Mouse (Mus musculus) hindbrain, embryonic 10.5 days (tissue): ENCODE measurements around the gene Sdc4. TPM values are rescaled to one million over a fixed set of nuclear protein-coding genes. Genes with fewer than 3 reads are reported as not detected.

Source experiments
- DNase-seq: peaks from one replicate; pipeline ENCODE4 v3.0.0-alpha.2; 2017; ENCODE audit warnings: low spot score
- H3K27ac ChIP-seq: fragments of 300-500 bp; sonication (generic); 2 replicates; pipeline ENCODE4 v1.5.1; 2016; ENCODE audit warnings: mild to moderate bottlenecking, moderate library complexity
- H3K27me3 ChIP-seq: fragments of 300-500 bp; sonication (generic); 2 replicates; pipeline ENCODE4 v1.6.1; 2016; ENCODE audit warnings: mild to moderate bottlenecking; ENCODE audit not compliant: poor library complexity, insufficient read depth, severe bottlenecking
- H3K36me3 ChIP-seq: fragments of 300-500 bp; sonication (generic); 2 replicates; pipeline ENCODE4 v1.6.1; 2016; ENCODE audit warnings: mild to moderate bottlenecking, moderate library complexity
- H3K4me1 ChIP-seq: fragments of 300-500 bp; sonication (generic); replicated peaks from 2 replicates; pipeline ENCODE4 v1.6.1; 2016; ENCODE audit warnings: mild to moderate bottlenecking
- H3K4me3 ChIP-seq: fragments of 300-500 bp; sonication (generic); 2 replicates; pipeline ENCODE4 v1.5.1; 2016; ENCODE audit warnings: mild to moderate bottlenecking, moderate library complexity
- H3K9me3 ChIP-seq: fragments of 300-500 bp; sonication (generic); 2 replicates; pipeline ENCODE4 v1.6.1; 2016; ENCODE audit warnings: mild to moderate bottlenecking, moderate library complexity
- WGBS: fragments of 180-500 bp; shearing (Covaris S2); methylation state at CpG from one replicate; pipeline ENCODE4 v1.1.7; 2016; 5-methylcytosine and 5-hydroxymethylcytosine counted together
- polyA plus RNA-seq: library from polyadenylated mRNA; unstranded; fragments of >200 nt; fragmentation: Nextera tagmentation; extraction: Ambion mirVana; gene quantifications from 2 replicates; pipeline ENCODE4 v1.2.1, GENCODE M21; 2016

The Sdc4 gene
- polyA plus RNA-seq, 1 experiment from 2014 or later: 14.8 TPM

DNA sequence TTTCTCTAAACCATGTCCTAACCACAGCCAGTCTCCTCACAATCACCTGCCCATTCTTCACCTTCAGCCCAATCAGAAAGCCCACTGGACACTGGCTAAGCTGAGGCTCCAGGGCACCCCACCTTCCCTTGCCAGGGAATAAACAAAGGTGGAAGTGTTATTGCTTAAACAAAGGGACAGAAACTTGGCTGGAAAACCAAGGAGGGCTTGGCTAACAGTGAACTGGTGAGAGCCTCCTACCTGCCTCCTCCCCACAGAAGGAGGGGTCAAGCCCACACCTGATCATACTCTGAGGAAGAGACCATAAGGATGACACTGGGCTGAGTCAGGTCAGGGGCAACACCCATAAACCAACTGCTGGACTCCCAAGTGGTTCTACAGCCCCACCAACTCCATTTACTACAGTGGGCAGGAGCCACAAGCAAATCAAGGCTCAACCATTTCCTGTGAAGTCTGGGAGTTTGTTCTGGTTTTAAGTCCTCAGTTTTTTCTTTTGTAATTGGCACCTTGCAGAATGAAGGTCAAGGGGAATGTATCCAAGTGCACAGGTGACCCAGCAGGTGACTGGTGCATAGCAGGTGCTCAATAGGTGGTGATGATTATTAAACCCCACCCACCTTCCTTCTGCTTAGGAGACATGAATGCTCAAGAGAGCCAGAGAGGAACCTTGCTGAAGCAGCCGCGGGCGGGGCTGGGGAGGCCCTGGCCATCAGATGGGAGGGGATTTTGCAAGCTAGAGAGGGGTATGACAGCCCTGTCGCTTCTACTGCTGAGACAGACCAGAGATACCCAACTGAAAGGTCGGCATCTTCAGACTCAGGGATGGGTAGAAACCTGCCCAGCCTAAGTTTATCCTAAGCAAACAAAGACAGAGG lies 8.2 kb downstream of the Sdc4 start:
- Histone ChIP-seq H3K9me3 (no peaks in the 10 kb centered on the region), H3K36me3 (no peaks in the 10 kb centered on the region), H3K27me3 (peaks cover 17% of the 10 kb centered on the region), H3K4me3 (no peak overlapping the region), H3K4me1 (peaks cover 57% of the 10 kb centered on the region), H3K27ac (no peak overlapping the region)
- WGBS: 49% methylated on average over 5 of the region's 5 CpGs
- no peak for DNase-seq

DNA sequence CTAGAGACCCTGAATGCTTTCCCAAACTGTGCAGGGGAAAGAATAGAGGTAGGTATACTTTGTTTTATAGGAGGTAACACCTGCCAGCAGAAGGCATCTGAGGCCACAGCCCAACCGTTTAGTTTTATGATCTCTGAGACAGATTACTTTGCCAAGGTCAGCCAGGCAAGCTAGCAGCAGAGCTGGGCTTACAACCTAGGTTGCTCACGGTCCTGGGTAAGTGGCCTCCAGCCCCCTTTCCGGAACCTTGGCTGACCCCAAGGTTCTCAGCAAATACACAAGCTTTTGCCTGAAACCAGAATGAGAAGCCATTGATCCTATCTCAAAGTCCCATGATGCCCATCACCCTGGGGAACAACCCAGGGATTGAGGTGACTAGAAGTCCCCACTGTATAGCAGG lies 9.0 kb downstream of the Sdc4 start:
- 89% methylated on average over 3 of the region's 3 CpGs for WGBS
- peaks cover 57% of the 10 kb centered on the region for H3K4me1 ChIP-seq
- no peak for DNase-seq
- H3K36me3 ChIP-seq: no peaks in the 10 kb centered on the region
- peaks cover 19% of the 10 kb centered on the region for H3K27me3 ChIP-seq
- no peak overlapping the region for H3K4me3 ChIP-seq
- H3K9me3 ChIP-seq: no peaks in the 10 kb centered on the region
- no peak overlapping the region for H3K27ac ChIP-seq

DNA sequence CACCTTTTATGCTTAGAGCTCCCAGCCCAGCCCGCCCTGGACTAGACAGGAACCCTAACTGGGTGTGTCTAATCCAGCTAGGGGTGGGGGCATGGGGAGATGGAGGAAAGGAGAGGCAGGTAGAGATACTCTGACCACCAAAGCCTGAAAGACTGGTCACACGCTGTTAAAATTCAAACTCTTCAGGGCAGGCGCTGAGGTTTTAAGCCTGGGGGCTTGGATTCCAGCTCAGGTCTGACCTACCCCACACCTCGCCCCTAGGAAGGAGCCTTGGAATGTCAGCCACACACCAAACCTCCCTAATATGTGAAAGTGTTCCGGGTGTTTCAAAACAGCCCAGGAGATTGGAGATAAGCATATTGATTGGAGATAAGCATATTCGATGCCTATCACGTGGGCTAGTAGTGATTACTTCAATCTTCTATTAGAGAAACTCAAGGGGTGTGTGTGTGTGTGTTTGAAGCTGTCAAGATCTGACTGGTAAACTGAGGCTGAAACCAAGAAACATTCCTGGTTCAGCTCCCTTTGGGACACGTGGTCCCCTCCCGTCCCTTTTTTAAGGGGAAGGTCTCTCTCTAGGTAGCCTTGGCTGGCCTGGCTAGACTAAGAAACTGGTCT lies 10.3 kb downstream of the Sdc4 start:
- Histone ChIP-seq H3K4me3 (no peak overlapping the region), H3K36me3 (0 out of 2 replicates have a peak, but pooled peaks cover 5% of the 10 kb centered on the region), H3K9me3 (no peaks in the 10 kb centered on the region), H3K27me3 (peaks cover 29% of the 10 kb centered on the region), H3K4me1 (peaks cover 68% of the 10 kb centered on the region), H3K27ac (peak overlapping the region; percentile 65; the same call in 1 of the 2 replicates)
- WGBS: 81% methylated on average over 9 of the region's 9 CpGs
- DNase-seq: no peak

DNA sequence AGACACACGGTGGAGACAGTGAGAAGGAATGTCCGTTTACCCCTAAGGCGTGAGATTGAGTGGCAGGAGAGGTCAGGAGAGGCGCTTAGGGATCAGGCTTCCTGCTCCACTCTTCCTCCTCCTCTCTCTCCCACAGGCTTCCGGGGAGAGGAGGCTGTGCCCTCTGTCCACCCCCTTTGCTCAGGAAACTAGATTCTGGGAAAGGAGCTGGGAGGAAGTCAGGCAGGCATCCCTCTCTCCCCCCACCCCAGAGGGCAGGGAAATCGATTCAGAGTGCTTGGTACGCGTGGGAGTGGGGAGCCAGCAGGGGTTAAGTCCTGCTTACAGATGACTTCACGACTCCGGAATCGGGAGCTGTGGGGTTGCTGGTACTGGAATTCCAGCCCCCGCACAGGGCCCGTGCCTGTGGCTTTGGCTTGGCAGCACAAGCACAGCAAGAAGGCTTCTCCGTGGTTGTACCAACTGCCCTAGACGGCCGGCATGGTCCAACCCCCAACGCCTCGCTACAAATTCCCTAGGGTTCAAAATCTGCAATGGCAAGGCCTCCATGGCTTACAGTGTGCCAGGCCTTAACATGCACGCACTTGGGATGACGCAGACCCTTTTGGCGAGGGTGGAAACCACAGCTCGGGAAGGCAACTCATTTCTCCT lies 11.0 kb downstream of the Sdc4 start:
- peaks cover 36% of the 10 kb centered on the region for H3K27me3 ChIP-seq
- WGBS: 33% methylated on average over 22 of the region's 22 CpGs
- no peak overlapping the region; the same call in 1 of the 2 replicates for H3K4me3 ChIP-seq
- peak; percentile 28 for DNase-seq
- 0 out of 2 replicates have a peak, but pooled peaks cover 10% of the 10 kb centered on the region for H3K36me3 ChIP-seq
- peaks cover 73% of the 10 kb centered on the region for H3K4me1 ChIP-seq
- H3K9me3 ChIP-seq: no peaks in the 10 kb centered on the region
- peak overlapping the region; percentile 65 for H3K27ac ChIP-seq

DNA sequence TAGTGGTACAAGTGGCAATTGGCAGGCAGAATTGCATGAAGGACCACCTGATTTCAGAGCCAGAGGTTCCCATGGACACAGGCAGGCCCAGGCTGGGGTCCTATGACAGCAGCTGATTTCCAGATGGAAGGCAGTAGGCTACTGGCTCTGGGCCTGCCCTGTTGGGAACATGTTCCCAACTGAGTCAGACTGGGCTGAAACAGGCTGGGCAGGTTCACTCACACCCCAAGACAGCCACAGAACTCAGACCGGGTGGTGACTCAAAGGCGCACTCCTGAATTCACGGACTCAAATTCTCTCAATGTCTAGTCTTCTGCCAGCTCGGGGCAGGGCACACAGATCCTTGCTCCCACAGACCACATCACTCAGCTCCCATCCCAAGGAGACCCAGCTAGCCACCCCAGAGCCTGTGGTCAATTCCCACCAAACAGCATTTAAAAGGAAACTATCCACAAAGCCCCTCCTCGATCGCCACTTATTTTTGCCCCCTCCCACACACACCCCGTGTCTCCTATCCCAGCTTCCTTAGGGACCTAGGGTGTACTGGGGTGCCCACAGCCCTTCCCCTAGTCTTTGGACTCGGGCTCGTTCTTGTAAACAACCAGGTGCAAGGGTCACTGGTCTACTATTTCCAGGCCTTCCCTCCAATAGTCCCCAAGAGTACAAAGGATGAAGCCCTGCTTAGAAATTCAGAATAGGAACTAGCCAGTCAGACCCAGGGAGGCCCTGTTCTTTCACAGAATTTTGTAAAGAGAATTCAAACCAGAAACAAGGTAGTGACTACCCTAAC lies 11.8 kb downstream of the Sdc4 start:
- Histone ChIP-seq H3K27me3 (peaks cover 37% of the 10 kb centered on the region), H3K4me3 (no peak overlapping the region), H3K36me3 (0 out of 2 replicates have a peak, but pooled peaks cover 10% of the 10 kb centered on the region), H3K27ac (peak overlapping the region; percentile 65), H3K4me1 (peaks cover 69% of the 10 kb centered on the region), H3K9me3 (no peaks in the 10 kb centered on the region)
- peak; percentile 18 for DNase-seq
- 61% methylated on average over 9 of the region's 9 CpGs for WGBS

DNA sequence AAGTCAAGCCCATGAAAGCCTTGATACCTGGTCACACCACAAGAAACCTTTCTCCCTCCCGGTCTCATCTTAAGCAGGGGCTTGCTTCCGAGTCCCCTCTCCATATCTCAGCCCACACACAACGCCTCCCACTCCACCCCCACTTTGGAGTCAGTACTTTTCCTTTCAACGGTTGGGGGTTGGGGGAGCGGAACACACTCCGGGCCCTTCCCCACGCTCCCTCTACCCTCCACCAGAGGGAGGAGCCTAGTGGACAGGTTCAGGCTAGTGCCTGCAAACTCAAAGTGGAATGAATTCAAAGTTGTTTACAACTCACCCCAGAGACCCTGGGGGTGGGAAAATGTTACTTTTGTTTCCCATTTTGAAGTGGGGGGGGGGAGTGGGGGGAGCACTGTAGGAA lies 13.0 kb downstream of the Sdc4 start:
- WGBS: 18% methylated on average over 7 of the region's 7 CpGs
- H3K4me3 ChIP-seq: no peak overlapping the region
- no peaks in the 10 kb centered on the region for H3K9me3 ChIP-seq
- H3K36me3 ChIP-seq: 0 out of 2 replicates have a peak, but pooled peaks cover 10% of the 10 kb centered on the region
- peak; percentile 21 for DNase-seq
- H3K27ac ChIP-seq: peak overlapping the region; percentile 31; the same call in 1 of the 2 replicates
- peaks cover 37% of the 10 kb centered on the region for H3K27me3 ChIP-seq
- peaks cover 58% of the 10 kb centered on the region for H3K4me1 ChIP-seq

DNA sequence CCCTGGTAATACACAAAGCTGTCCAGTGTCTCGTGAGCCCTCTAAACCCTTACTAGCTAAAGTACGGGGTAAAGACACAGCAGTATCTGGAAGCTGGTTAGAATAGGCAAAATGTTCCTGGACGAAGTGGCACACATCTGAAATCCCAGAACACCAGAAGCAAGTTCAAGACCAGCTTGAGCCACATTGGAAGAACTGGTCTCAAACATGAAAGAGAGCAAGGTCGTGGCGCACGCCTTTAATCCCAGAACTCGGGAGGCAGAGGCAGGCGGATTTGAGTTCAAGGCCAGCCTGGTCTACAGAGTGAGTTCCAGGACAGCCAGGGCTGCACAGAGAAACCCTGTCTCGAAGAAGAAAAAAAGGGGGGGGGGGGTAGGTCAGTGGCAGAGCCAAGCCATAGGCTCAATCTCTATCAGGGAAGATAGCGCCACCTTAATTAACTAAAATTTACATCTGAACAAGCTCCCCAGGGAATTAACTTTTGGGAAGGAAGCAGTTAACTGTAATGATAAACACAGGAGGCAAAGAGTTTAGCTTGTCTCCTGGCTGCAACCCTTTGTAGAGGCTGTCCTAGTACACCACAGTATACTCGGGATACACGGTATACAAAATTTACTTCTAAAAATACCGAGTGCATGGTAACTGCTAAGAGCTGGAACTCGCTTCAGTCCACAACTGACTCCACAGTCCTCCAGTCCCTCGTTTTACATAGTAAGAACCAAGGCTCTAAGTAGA lies 13.6 kb downstream of the Sdc4 start:
- H3K27ac ChIP-seq: no peak overlapping the region
- WGBS: 42% methylated on average over 15 of the region's 15 CpGs
- no peaks in the 10 kb centered on the region for H3K9me3 ChIP-seq
- H3K4me3 ChIP-seq: no peak overlapping the region
- peaks cover 37% of the 10 kb centered on the region for H3K27me3 ChIP-seq
- H3K36me3 ChIP-seq: 0 out of 2 replicates have a peak, but pooled peaks cover 10% of the 10 kb centered on the region
- H3K4me1 ChIP-seq: peaks cover 53% of the 10 kb centered on the region
- no peak for DNase-seq

DNA sequence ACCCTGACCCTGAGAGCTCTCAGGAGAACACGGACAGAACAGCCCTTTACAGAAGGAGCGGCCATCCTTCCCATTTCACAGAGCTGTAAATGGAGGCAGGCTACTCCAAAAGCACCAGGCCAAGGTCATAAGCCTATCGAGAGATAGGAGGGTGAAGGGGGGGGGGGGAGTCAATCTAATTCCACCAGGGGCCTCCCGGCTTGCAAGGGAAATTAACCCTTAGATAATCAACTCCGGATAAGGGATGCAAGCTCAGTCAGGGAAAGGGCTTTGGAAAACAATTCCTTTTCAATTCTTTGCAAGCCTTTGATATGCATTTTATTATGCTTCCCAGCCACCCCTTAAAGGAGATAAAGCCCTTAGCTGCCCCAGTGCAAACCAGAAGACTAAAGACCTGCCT lies 15.2 kb downstream of the Sdc4 start:
- H3K4me3 ChIP-seq: no peak overlapping the region
- no peak for DNase-seq
- H3K4me1 ChIP-seq: peaks cover 49% of the 10 kb centered on the region
- H3K27me3 ChIP-seq: peaks cover 37% of the 10 kb centered on the region
- 44% methylated on average over 5 of the region's 5 CpGs for WGBS
- no peak overlapping the region for H3K27ac ChIP-seq
- peaks cover 12% of the 10 kb centered on the region; the same call in 1 of the 2 replicates for H3K36me3 ChIP-seq
- H3K9me3 ChIP-seq: no peaks in the 10 kb centered on the region

DNA sequence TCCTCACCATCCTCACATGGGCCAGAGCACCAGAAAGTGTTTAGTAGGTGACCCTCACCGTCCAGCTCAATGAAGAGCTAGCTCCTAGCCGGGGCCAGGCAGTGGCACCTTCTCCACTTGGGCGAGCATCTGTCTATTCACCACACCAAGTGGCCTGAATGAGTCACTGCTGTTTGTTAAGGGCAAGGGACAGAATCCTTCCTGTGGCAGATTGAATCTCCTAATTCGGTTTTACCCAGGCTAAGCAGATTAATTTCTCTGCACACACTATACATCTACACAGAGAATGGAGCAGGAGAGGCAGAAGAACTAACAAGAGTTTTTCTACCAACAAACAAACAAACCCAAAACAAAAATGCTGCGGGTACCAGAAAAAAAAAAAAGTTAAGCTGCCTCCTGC lies 16.7 kb downstream of the Sdc4 start:
- WGBS: 86% methylated on average over 5 of the region's 5 CpGs
- peaks cover 12% of the 10 kb centered on the region; the same call in 1 of the 2 replicates for H3K36me3 ChIP-seq
- H3K9me3 ChIP-seq: no peaks in the 10 kb centered on the region
- no peak for DNase-seq
- no peak overlapping the region for H3K4me3 ChIP-seq
- peaks cover 37% of the 10 kb centered on the region for H3K27me3 ChIP-seq
- H3K27ac ChIP-seq: no peak overlapping the region
- peaks cover 34% of the 10 kb centered on the region for H3K4me1 ChIP-seq

DNA sequence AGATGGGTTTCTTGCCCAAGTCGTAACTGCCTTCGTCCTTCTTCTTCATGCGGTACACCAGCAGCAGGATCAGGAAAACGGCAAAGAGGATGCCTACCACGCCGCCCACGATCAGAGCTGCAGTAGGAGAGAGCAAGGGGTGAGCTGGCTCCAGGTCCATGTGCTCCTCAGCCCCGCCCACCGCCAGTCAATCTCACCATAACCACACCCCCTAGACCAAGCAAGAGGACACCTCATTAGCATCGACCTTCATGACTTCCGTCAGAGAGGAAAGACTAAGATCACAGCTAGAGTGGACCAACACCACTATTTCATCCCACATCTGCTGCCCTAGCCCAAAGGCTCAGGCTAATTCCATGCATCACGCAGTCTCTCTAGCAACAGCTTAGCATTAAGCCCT lies 17.6 kb downstream of the Sdc4 start:
- H3K27ac ChIP-seq: no peak overlapping the region
- 33% methylated on average over 12 of the region's 12 CpGs for WGBS
- H3K27me3 ChIP-seq: peaks cover 32% of the 10 kb centered on the region
- no peak overlapping the region for H3K4me3 ChIP-seq
- DNase-seq: no peak
- no peaks in the 10 kb centered on the region for H3K9me3 ChIP-seq
- H3K4me1 ChIP-seq: peaks cover 26% of the 10 kb centered on the region
- H3K36me3 ChIP-seq: peaks cover 12% of the 10 kb centered on the region; the same call in 1 of the 2 replicates

DNA sequence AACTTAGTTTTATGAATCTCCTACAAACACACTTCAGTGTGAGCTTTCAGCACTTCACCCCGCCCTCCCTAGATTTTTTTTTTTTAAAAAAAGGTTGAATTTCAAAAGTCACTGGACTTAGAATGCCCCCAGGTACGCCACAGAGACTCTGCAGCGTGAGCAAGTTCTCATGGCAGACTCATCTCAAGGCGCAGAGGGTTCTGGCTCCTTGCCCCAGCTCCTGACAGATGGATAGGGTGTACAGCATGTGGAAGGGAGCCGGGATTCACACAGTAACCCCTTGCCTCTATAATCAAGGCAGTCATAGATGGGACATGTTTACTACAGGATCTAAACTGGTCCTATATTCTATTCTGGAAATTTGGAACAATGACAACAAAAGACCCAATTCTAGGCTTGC lies 18.3 kb downstream of the Sdc4 start:
- no peaks in the 10 kb centered on the region for H3K9me3 ChIP-seq

More for the DNA sequence above, 18.3 kb downstream of the Sdc4 start:
- DNase-seq: no peak
- H3K4me3 ChIP-seq: no peak overlapping the region
- WGBS: 89% methylated on average over 5 of the region's 5 CpGs
- H3K4me1 ChIP-seq: peaks cover 18% of the 10 kb centered on the region
- no peak overlapping the region for H3K27ac ChIP-seq
- H3K27me3 ChIP-seq: peaks cover 28% of the 10 kb centered on the region
- peaks cover 12% of the 10 kb centered on the region; the same call in 1 of the 2 replicates for H3K36me3 ChIP-seq
